ENCODE assay signal across 21 mouse cellular contexts in the genomic region with DNA sequence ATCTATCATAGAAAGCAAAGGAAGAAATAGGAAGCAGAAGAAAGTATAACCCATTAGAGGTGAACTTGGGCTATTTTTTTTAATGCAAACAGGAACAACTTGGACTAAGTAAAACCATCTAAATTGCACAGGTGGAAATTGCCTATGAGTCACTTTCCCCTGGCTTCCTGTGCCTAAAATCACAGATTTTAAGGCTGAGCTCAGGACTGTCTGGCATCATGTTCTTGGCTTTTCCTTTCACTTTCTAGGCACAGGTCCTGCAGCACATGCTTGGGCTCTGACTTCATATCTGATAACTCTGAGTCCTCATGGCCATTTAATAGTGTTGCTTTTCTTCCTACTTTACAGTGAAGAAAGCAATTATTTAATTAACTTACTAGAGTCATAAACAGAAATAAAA.
DNase-seq lines count a peak whose midpoint lies in the region; ATAC-seq and TF ChIP-seq lines count a peak whose summit lies in the region.
"Had no signal": no experiment of that assay in that cellular context is flagged by ENCODE, and none has a peak within 500 bp of the region (broad histone marks: within the 10 kb centered on the region; RNA-seq: fewer than 3 reads in every experiment).

No protein-coding gene starts in this region.

- no peak for DNase-seq in frontal cortex, postnatal 36 days (ENCODE audit: low spot score in 2 of 2)
- peak; percentile 93 for DNase-seq in brain, adult 2 months (ENCODE audit: low read depth, low spot score)
- peak; percentile 34 to 83 for DNase-seq in cerebellum, adult 2 months
- peak; percentile 19 to 39 for DNase-seq in cerebellum, postnatal 36 days
- DNase-seq in left cerebral cortex, adult 18-20 months (ENCODE audit: low spot score in 2 of 2), result no peak
- DNase-seq in embryo, embryonic 10 days (ENCODE audit: low spot score), result no peak
- DNase-seq in spleen, postnatal 36 days (ENCODE audit: low spot score in 2 of 2), result no peak
- DNase-seq: adrenal gland, postnatal 14 days; gastrocnemius, postnatal 14 days; heart, adult 2 months; heart, postnatal 14 days had no signal

- peaks cover 10% of the 10 kb centered on the region; the same call in 1 of the 2 replicates for H3K4me1 ChIP-seq in cerebellum, adult 2 months (ENCODE audit: control insufficient read depth, insufficient read depth, low read length)
- H3K4me1 ChIP-seq: embryonic facial prominence, embryonic 12.5 days; forebrain, embryonic 15.5 days; heart, embryonic 15.5 days; hindbrain, embryonic 12.5 days had no signal

- TF ChIP-seq CTCF in cerebellum, adult 2 months (IDR thresholded peaks at IDR 0.05; ENCODE audit: borderline replicate concordance, insufficient read depth, low read depth, low read length), result no peak

- peak; percentile 55; the same call in 1 of the 2 replicates for ATAC-seq in frontal cortex, adult (ENCODE audit: low TSS enrichment)
- ATAC-seq: activated CD4-positive, CD25-positive, alpha-beta regulatory T cell, adult 4 months; forebrain, embryonic 15.5 days; inflammation-experienced regulatory T-cells, adult 6 months; intestine, postnatal 0 days; Patski had no signal

- no peak overlapping the region for H3K4me3 ChIP-seq in cerebellum, adult 2 months (replicated peaks; ENCODE audit: insufficient read depth, low read depth, low read length)
- H3K4me3 ChIP-seq: embryonic facial prominence, embryonic 12.5 days; forebrain, embryonic 15.5 days; heart, adult 2 months; heart, embryonic 15.5 days; hindbrain, embryonic 12.5 days had no signal

- TF ChIP-seq POLR2A in cerebellum, adult 2 months (IDR thresholded peaks at IDR 0.05; ENCODE audit: borderline replicate concordance, insufficient read depth, low read length), result no peak

- H3K27ac ChIP-seq in cerebellum, adult 2 months (ENCODE audit: insufficient read depth, low read length), result no peak overlapping the region
- H3K27ac ChIP-seq: embryonic facial prominence, embryonic 12.5 days; forebrain, embryonic 15.5 days; heart, adult 2 months; heart, embryonic 15.5 days; hindbrain, embryonic 12.5 days had no signal

- H3K27me3 ChIP-seq in cerebellum, adult 2 months (ENCODE audit: control insufficient read depth, insufficient read depth, low read length), result no peaks in the 10 kb centered on the region
- H3K27me3 ChIP-seq: CH12.LX; embryonic facial prominence, embryonic 12.5 days; forebrain, embryonic 15.5 days; heart, embryonic 15.5 days; hindbrain, embryonic 12.5 days; Patski had no signal

Comparison
In these comparisons a context has a peak if more than half of its experiments do, and no peak if none do; other contexts are left out.
1. DNase-seq: peak in brain, adult 2 months (single experiment), cerebellum, adult 2 months (2 of 2) and cerebellum, postnatal 36 days (2 of 2); none in frontal cortex, postnatal 36 days (0 of 2), left cerebral cortex, adult 18-20 months (0 of 2), embryo, embryonic 10 days (single experiment) and spleen, postnatal 36 days (0 of 2).